Mouse (Mus musculus): ENCODE measurements around the gene Rgma. TPM values are rescaled to one million over a fixed set of nuclear protein-coding genes. Genes with fewer than 3 reads are reported as not detected.
A peak's percentile ranks its signal among the peaks of the same experiment; 100 is the strongest.

The Rgma gene
- total and polyA plus RNA-seq, 2 experiments from 2014 or later = 36.5 to 139 TPM

- ATAC-seq = peak; percentile 46; the same call in 1 of the 2 replicates
- WGBS = 59% methylated on average over 6 of the region's 6 CpGs
- H3K27ac ChIP-seq = no peak overlapping the region
- DNase-seq (ENCODE audit: low spot score) = no peak
- no peak overlapping the region for H3K4me2 ChIP-seq (ENCODE audit: low read depth, low read length)
- peaks cover 47% of the 10 kb centered on the region for H3K36me3 ChIP-seq (ENCODE audit: insufficient read depth, low read length)
- no peak overlapping the region for H3K4me3 ChIP-seq (ENCODE audit: low read length)
- no peaks in the 10 kb centered on the region for H3K9me3 ChIP-seq (ENCODE audit: low read length)
- no peaks in the 10 kb centered on the region for H3K27me3 ChIP-seq (ENCODE audit: insufficient read depth, low read length)
- peak; percentile 23 for TF ChIP-seq CTCF (IDR thresholded peaks at IDR 0.05; ENCODE audit: low read depth)
- no peak overlapping the region for H3K9ac ChIP-seq (replicated peaks; ENCODE audit: low read length)
- H3K4me1 ChIP-seq (ENCODE audit: insufficient read depth, low read length) = no peaks in the 10 kb centered on the region
Observed at GRCm38 (mm10) chr7:73433637-73434335, 58.5 kb downstream of the Rgma start.

DNA sequence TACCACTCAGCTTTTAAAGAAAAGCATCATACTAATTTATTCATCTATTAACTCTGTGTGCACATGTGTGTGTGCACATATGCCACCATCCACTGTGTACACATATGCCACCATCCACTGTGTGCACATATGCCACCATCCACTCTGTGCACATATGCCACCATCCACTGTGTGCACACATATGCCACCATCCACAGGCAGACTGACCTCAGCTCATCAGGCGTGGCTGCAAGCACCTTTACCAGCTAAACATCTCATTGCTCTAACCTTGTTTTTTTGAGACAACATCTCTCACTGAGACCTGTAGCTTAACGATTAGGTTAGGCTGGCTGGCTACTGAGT is 59.0 kb downstream of the Rgma start:
- Histone ChIP-seq H3K4me2 (ENCODE audit: low read depth, low read length) (no peak overlapping the region), H3K27ac (no peak overlapping the region; the same call in 1 of the 2 replicates), H3K9ac (replicated peaks; ENCODE audit: low read length) (no peak overlapping the region), H3K36me3 (ENCODE audit: insufficient read depth, low read length) (peaks cover 47% of the 10 kb centered on the region), H3K27me3 (ENCODE audit: insufficient read depth, low read length) (no peaks in the 10 kb centered on the region), H3K9me3 (ENCODE audit: low read length) (no peaks in the 10 kb centered on the region), H3K4me1 (ENCODE audit: insufficient read depth, low read length) (no peaks in the 10 kb centered on the region), H3K4me3 (ENCODE audit: low read length) (no peak overlapping the region)
- TF ChIP-seq CTCF (IDR thresholded peaks at IDR 0.05; ENCODE audit: low read depth) = no peak
- DNase-seq (ENCODE audit: low spot score) = no peak
- ATAC-seq = peak; percentile 52; the same call in 1 of the 2 replicates
- WGBS = 82% methylated on average over 2 of the region's 2 CpGs

GRCm38 (mm10) chr7:73435685-73436084 is 60.4 kb downstream of the Rgma start:
- no peaks in the 10 kb centered on the region for H3K4me1 ChIP-seq (ENCODE audit: insufficient read depth, low read length)
- H3K4me2 ChIP-seq (ENCODE audit: low read depth, low read length) = no peak overlapping the region
- TF ChIP-seq CTCF (IDR thresholded peaks at IDR 0.05; ENCODE audit: low read depth) = peak; percentile 44
- H3K27me3 ChIP-seq (ENCODE audit: insufficient read depth, low read length) = no peaks in the 10 kb centered on the region
- H3K9ac ChIP-seq (replicated peaks; ENCODE audit: low read length) = no peak overlapping the region
- 73% methylated on average over 12 of the region's 12 CpGs for WGBS
- ATAC-seq (no peak), DNase-seq (ENCODE audit: low spot score) (peak; percentile 48)
- H3K27ac ChIP-seq = no peak overlapping the region
- no peaks in the 10 kb centered on the region for H3K9me3 ChIP-seq (ENCODE audit: low read length)
- no peak overlapping the region for H3K4me3 ChIP-seq (ENCODE audit: low read length)
- peaks cover 58% of the 10 kb centered on the region for H3K36me3 ChIP-seq (ENCODE audit: insufficient read depth, low read length)

- Histone ChIP-seq H3K4me3 (ENCODE audit: low read length) (no peak overlapping the region), H3K4me2 (ENCODE audit: low read depth, low read length) (no peak overlapping the region), H3K4me1 (ENCODE audit: insufficient read depth, low read length) (no peaks in the 10 kb centered on the region), H3K27me3 (ENCODE audit: insufficient read depth, low read length) (no peaks in the 10 kb centered on the region), H3K9ac (replicated peaks; ENCODE audit: low read length) (no peak overlapping the region), H3K27ac (no peak overlapping the region), H3K36me3 (ENCODE audit: insufficient read depth, low read length) (peaks cover 85% of the 10 kb centered on the region), H3K9me3 (ENCODE audit: low read length) (no peaks in the 10 kb centered on the region)
- no peak for TF ChIP-seq CTCF (IDR thresholded peaks at IDR 0.05; ENCODE audit: low read depth)
- WGBS = 92% methylated on average over 3 of the region's 3 CpGs
- no peak for DNase-seq (ENCODE audit: low spot score)
- ATAC-seq = no peak
Observed at GRCm38 (mm10) chr7:73441802-73442201, 66.5 kb downstream of the Rgma start.

GRCm38 (mm10) chr7:73442246-73442645 is 66.9 kb downstream of the Rgma start:
- DNase-seq (ENCODE audit: low spot score) (no peak), ATAC-seq (no peak)
- TF ChIP-seq CTCF (IDR thresholded peaks at IDR 0.05; ENCODE audit: low read depth) = no peak
- no peak overlapping the region for H3K9ac ChIP-seq (replicated peaks; ENCODE audit: low read length)
- H3K4me1 ChIP-seq (ENCODE audit: insufficient read depth, low read length) = no peaks in the 10 kb centered on the region
- 82% methylated on average over 4 of the region's 4 CpGs for WGBS
- no peak overlapping the region for H3K27ac ChIP-seq
- H3K4me3 ChIP-seq (ENCODE audit: low read length) = no peak overlapping the region
- H3K36me3 ChIP-seq (ENCODE audit: insufficient read depth, low read length) = peaks cover 87% of the 10 kb centered on the region
- H3K9me3 ChIP-seq (ENCODE audit: low read length) = no peaks in the 10 kb centered on the region
- H3K27me3 ChIP-seq (ENCODE audit: insufficient read depth, low read length) = no peaks in the 10 kb centered on the region
- H3K4me2 ChIP-seq (ENCODE audit: low read depth, low read length) = no peak overlapping the region

- Histone ChIP-seq H3K4me1 (ENCODE audit: insufficient read depth, low read length) (no peaks in the 10 kb centered on the region), H3K4me2 (ENCODE audit: low read depth, low read length) (no peak overlapping the region), H3K27ac (no peak overlapping the region), H3K27me3 (ENCODE audit: insufficient read depth, low read length) (no peaks in the 10 kb centered on the region), H3K9ac (replicated peaks; ENCODE audit: low read length) (no peak overlapping the region), H3K4me3 (ENCODE audit: low read length) (no peak overlapping the region), H3K9me3 (ENCODE audit: low read length) (no peaks in the 10 kb centered on the region), H3K36me3 (ENCODE audit: insufficient read depth, low read length) (peaks cover 72% of the 10 kb centered on the region)
- DNase-seq (ENCODE audit: low spot score) = no peak
- WGBS = 89% methylated on average over 4 of the region's 4 CpGs
- no peak for TF ChIP-seq CTCF (IDR thresholded peaks at IDR 0.05; ENCODE audit: low read depth)
- ATAC-seq = no peak
Observed at GRCm38 (mm10) chr7:73451594-73451993, 76.3 kb downstream of the Rgma start.

DNA sequence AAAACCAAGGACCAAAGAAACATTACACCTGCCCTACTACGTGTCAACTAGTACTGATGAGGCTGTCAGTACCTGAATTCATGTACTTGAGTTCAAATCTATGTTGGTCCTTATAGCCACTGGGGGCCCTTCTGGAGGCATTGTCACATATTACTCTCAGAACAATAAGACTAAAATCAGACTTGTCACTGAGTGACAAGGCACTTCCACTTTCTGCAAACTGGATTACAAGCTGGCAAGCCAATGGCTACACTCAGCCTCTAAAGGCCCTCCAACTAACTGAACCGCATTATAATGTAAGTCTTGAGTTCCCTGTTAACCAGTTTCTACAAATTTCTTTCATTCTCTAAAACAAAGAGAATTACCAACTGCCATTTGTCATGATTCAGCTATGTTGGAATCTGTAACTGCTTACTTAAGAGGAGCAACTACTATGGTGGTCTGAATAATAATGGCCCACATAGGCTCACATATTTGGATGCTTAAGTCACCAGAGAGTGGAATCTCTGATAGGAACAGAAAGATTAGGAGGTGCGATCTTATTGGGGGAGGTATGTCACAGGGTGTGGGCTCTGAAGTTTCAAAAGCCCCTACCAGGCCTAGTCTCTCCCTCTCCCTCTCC is 77.0 kb downstream of the Rgma start:
- Histone ChIP-seq H3K9ac (replicated peaks; ENCODE audit: low read length) (no peak overlapping the region), H3K4me1 (ENCODE audit: insufficient read depth, low read length) (no peaks in the 10 kb centered on the region), H3K27me3 (ENCODE audit: insufficient read depth, low read length) (no peaks in the 10 kb centered on the region), H3K36me3 (ENCODE audit: insufficient read depth, low read length) (peaks cover 67% of the 10 kb centered on the region), H3K4me3 (ENCODE audit: low read length) (no peak overlapping the region), H3K4me2 (ENCODE audit: low read depth, low read length) (no peak overlapping the region), H3K9me3 (ENCODE audit: low read length) (no peaks in the 10 kb centered on the region), H3K27ac (no peak overlapping the region)
- WGBS = 99% methylated on average over 3 of the region's 3 CpGs
- ATAC-seq = no peak
- DNase-seq (ENCODE audit: low spot score) = no peak
- no peak for TF ChIP-seq CTCF (IDR thresholded peaks at IDR 0.05; ENCODE audit: low read depth)

Data from hindbrain, postnatal 0 days (tissue).